Mouse (Mus musculus): ENCODE results near the gene Vmn1r197.
"Not testable (repeated sequence)": the region's sequence is repeated elsewhere in the genome, so short reads cannot be mapped to it uniquely, and the experiment has no call there.

The Vmn1r197 gene

GRCm38 (mm10) chr13:22324289-22324688, at the start of gene Vmn1r197:
TSS of gene Vmn1r197 (plus strand) at chr13:22324589.
- CTCF ChIA-PET: no interaction called here

GRCm38 (mm10) chr13:22284578-22284977, 39.8 kb upstream of the Vmn1r197 start:
- CTCF ChIA-PET: no interaction called here

GRCm38 (mm10) chr13:22289620-22290019, 34.8 kb upstream of the Vmn1r197 start, which contains the start of gene Vmn1r196:
TSS of gene Vmn1r196 (plus strand) at chr13:22289920.
- CTCF ChIA-PET: no interaction called here

- CTCF ChIA-PET: not testable (repeated sequence)
Measured at GRCm38 (mm10) chr13:22308075-22308474, 16.3 kb upstream of the Vmn1r197 start.

GRCm38 (mm10) chr13:22315361-22315760, 9.0 kb upstream of the Vmn1r197 start:
- CTCF ChIA-PET: no interaction called here

GRCm38 (mm10) chr13:22317366-22317765, 7.0 kb upstream of the Vmn1r197 start:
- CTCF ChIA-PET: no interaction called here

GRCm38 (mm10) chr13:22320091-22320490, 4.3 kb upstream of the Vmn1r197 start:
- CTCF ChIA-PET: no interaction called here

- CTCF ChIA-PET: no interaction called here
Measured at GRCm38 (mm10) chr13:22333269-22333668, 8.9 kb downstream of the Vmn1r197 start.

GRCm38 (mm10) chr13:22335565-22335964, 11.2 kb downstream of the Vmn1r197 start:
- CTCF ChIA-PET: no interaction called here

- CTCF ChIA-PET: no interaction called here
Measured at GRCm38 (mm10) chr13:22350064-22350463, 25.7 kb downstream of the Vmn1r197 start, which contains the start of gene Vmn1r198. TSS of gene Vmn1r198 (plus strand) at chr13:22350364.

GRCm38 (mm10) chr13:22350813-22351212, 26.4 kb downstream of the Vmn1r197 start:
- CTCF ChIA-PET: no interaction called here

GRCm38 (mm10) chr13:22379518-22379917, 55.1 kb downstream of the Vmn1r197 start, which contains the start of gene Vmn1r199:
TSS of gene Vmn1r199 (plus strand) at chr13:22379818.
- CTCF ChIA-PET: no interaction called here

- CTCF ChIA-PET: not testable (repeated sequence)
Measured at GRCm38 (mm10) chr13:22381128-22381527, 56.7 kb downstream of the Vmn1r197 start.
